Mouse (Mus musculus) MEL (cell line): ENCODE data around the gene Fyb. TPM values are rescaled to one million over a fixed set of nuclear protein-coding genes. Genes with fewer than 3 reads are reported as not detected.

Experiments
- DNase-seq: peaks from one replicate; pipeline ENCODE4 v3.0.0; 2011; ENCODE audit warnings: low read depth, low spot score
- H3K27ac ChIP-seq: 2 replicates; pipeline ENCODE4 v1.5.1; 2012; ENCODE audit warnings: low read depth, mild to moderate bottlenecking, control low read depth, low read length, moderate library complexity; ENCODE audit not compliant: control insufficient read depth
- H3K27me3 ChIP-seq, 2 experiments: fragments of 150-350 bp in 1 of 2; sonication (generic) in 1 of 2; 2 replicates each; pipeline ENCODE4 v1.6.1; 2012; ENCODE audit warnings: low read length in 2 of 2, mild to moderate bottlenecking in 2 of 2, improper control_type of control experiment in 1 of 2, moderate library complexity in 1 of 2; ENCODE audit not compliant: insufficient read depth in 2 of 2, control insufficient read depth in 1 of 2
- H3K36me3 ChIP-seq, 2 experiments: 2 replicates each; pipeline ENCODE4 v1.6.1; 2012 to 2014; ENCODE audit warnings: low read length in 2 of 2, improper control_type of control experiment in 1 of 2, inconsistent platforms in 1 of 2, mild to moderate bottlenecking in 1 of 2; ENCODE audit not compliant: insufficient read depth in 2 of 2, control insufficient read depth in 1 of 2
- H3K4me1 ChIP-seq, 2 experiments: fragments of 150-350 bp in 1 of 2; sonication (generic) in 1 of 2; 2 replicates each; pipeline ENCODE4 v1.6.1; 2012; ENCODE audit warnings: low read length in 2 of 2, improper control_type of control experiment in 1 of 2, mild to moderate bottlenecking in 1 of 2; ENCODE audit not compliant: insufficient read depth in 2 of 2, control insufficient read depth in 1 of 2
- H3K4me3 ChIP-seq, 2 experiments: fragments of 150-350 bp in 1 of 2; sonication (generic) in 1 of 2; 2 replicates each; pipeline ENCODE4 v1.5.1; 2012; ENCODE audit warnings: low read depth in 2 of 2, low read length in 2 of 2, mild to moderate bottlenecking in 2 of 2, moderate library complexity in 2 of 2, control low read depth in 1 of 2, improper control_type of control experiment in 1 of 2; ENCODE audit not compliant: control insufficient read depth in 1 of 2, insufficient read depth in 1 of 2
- H3K79me2 ChIP-seq: 2 replicates; pipeline ENCODE4 v1.6.1; 2012; ENCODE audit warnings: mild to moderate bottlenecking, low read length, moderate library complexity; ENCODE audit not compliant: control insufficient read depth, poor library complexity, insufficient read depth
- H3K9ac ChIP-seq: 2 replicates; pipeline ENCODE4 v1.6.1; 2012; ENCODE audit warnings: low read depth, mild to moderate bottlenecking, control low read depth, low read length, moderate library complexity; ENCODE audit not compliant: control insufficient read depth, poor library complexity, severe bottlenecking
- H3K9me3 ChIP-seq: fragments of 150-350 bp; sonication (generic); replicated peaks from 2 replicates; pipeline ENCODE4 v1.6.1; 2012; ENCODE audit warnings: mild to moderate bottlenecking, low read length, improper control_type of control experiment, moderate library complexity; ENCODE audit not compliant: insufficient read depth
- CHD1 ChIP-seq: IDR thresholded peaks from 2 replicates; pipeline ENCODE4 v1.6.1; 2012; ENCODE audit warnings: low read depth, mild to moderate bottlenecking, inconsistent platforms, low read length, improper control_type of control experiment
- CTCF ChIP-seq, 3 experiments: IDR thresholded peaks in 2 of 3; conservative IDR thresholded peaks in 1 of 3; 2 replicates each; pipeline ENCODE4 v1.5.1; 2011 to 2012; ENCODE audit warnings: low read length in 3 of 3, low read depth in 2 of 3, mild to moderate bottlenecking in 2 of 3, improper control_type of control experiment in 1 of 3, inconsistent platforms in 1 of 3, mixed read lengths in 1 of 3, moderate library complexity in 1 of 3; ENCODE audit not compliant: control insufficient read depth in 1 of 3, insufficient read depth in 1 of 3, poor library complexity in 1 of 3, severe bottlenecking in 1 of 3
- E2F4 ChIP-seq: IDR thresholded peaks from 2 replicates; pipeline ENCODE4 v1.6.1; 2011; ENCODE audit warnings: low read depth, low read length, improper control_type of control experiment, borderline replicate concordance
- EP300 ChIP-seq, 2 experiments: IDR thresholded peaks; 2 replicates each; pipeline ENCODE4 v1.6.1; 2011; ENCODE audit warnings: improper control_type of control experiment in 2 of 2, low read length in 2 of 2, low read depth in 1 of 2, mild to moderate bottlenecking in 1 of 2
- ETS1 ChIP-seq: IDR thresholded peaks from 2 replicates; pipeline ENCODE4 v1.6.1; 2012; ENCODE audit warnings: low read depth, mild to moderate bottlenecking, inconsistent platforms, low read length, improper control_type of control experiment, moderate library complexity
- GATA1 ChIP-seq: IDR thresholded peaks from 2 replicates; pipeline ENCODE4 v1.6.1; 2011; ENCODE audit warnings: low read depth, low read length, improper control_type of control experiment
- HCFC1 ChIP-seq: IDR thresholded peaks from 2 replicates; pipeline ENCODE4 v1.6.1; 2012; ENCODE audit warnings: low read depth, mild to moderate bottlenecking, inconsistent platforms, low read length, improper control_type of control experiment, moderate library complexity
- KAT2A ChIP-seq: conservative IDR thresholded peaks from 2 replicates; pipeline ENCODE4 v1.6.1; 2012; ENCODE audit warnings: low read depth, low read length, improper control_type of control experiment, inconsistent platforms
- MXI1 ChIP-seq: IDR thresholded peaks from 2 replicates; pipeline ENCODE4 v1.6.1; 2011; ENCODE audit warnings: mild to moderate bottlenecking, low read depth, low read length, improper control_type of control experiment
- NELFE ChIP-seq: IDR thresholded peaks from 2 replicates; pipeline ENCODE4 v1.6.1; 2011; ENCODE audit warnings: low read depth, low read length, improper control_type of control experiment
- NRF1 ChIP-seq: IDR thresholded peaks from 2 replicates; pipeline ENCODE4 v1.6.1; 2014; ENCODE audit warnings: low read depth, mild to moderate bottlenecking, inconsistent platforms, low read length, improper control_type of control experiment, moderate library complexity; ENCODE audit not compliant: poor library complexity, insufficient read depth, severe bottlenecking
- POLR2AphosphoS2 ChIP-seq: IDR thresholded peaks from 2 replicates; pipeline ENCODE4 v1.6.1; 2011; ENCODE audit warnings: low read length, improper control_type of control experiment
- RCOR1 ChIP-seq: IDR thresholded peaks from 2 replicates; pipeline ENCODE4 v1.6.1; 2012; ENCODE audit warnings: low read depth, mild to moderate bottlenecking, inconsistent platforms, low read length, improper control_type of control experiment
- SMC3 ChIP-seq: IDR thresholded peaks from 2 replicates; pipeline ENCODE4 v1.6.1; 2011; ENCODE audit warnings: low read depth, low read length, improper control_type of control experiment
- TBP ChIP-seq: IDR thresholded peaks from 2 replicates; pipeline ENCODE4 v1.8.0; 2011; ENCODE audit warnings: low read depth, low read length, improper control_type of control experiment
- TCF12 ChIP-seq: IDR thresholded peaks from 2 replicates; pipeline ENCODE4 v1.6.1; 2014; ENCODE audit warnings: low read depth, mild to moderate bottlenecking, inconsistent platforms, low read length, improper control_type of control experiment, moderate library complexity
- UBTF ChIP-seq: IDR thresholded peaks from 2 replicates; pipeline ENCODE4 v1.6.1; 2012; ENCODE audit warnings: low read depth, mild to moderate bottlenecking, inconsistent platforms, low read length, improper control_type of control experiment, moderate library complexity, borderline replicate concordance; ENCODE audit not compliant: insufficient read depth
- USF1 ChIP-seq: IDR thresholded peaks from 2 replicates; pipeline ENCODE4 v1.6.1; 2014; ENCODE audit warnings: low read depth, mild to moderate bottlenecking, inconsistent platforms, low read length, improper control_type of control experiment, moderate library complexity
- ZC3H11A ChIP-seq: IDR thresholded peaks from 2 replicates; pipeline ENCODE4 v1.6.1; 2012; ENCODE audit warnings: low read depth, mild to moderate bottlenecking, inconsistent platforms, low read length, improper control_type of control experiment
- ZKSCAN1 ChIP-seq: IDR thresholded peaks from 2 replicates; pipeline ENCODE4 v1.6.1; 2012; ENCODE audit warnings: low read depth, mild to moderate bottlenecking, inconsistent platforms, low read length, improper control_type of control experiment, moderate library complexity
- ZMIZ1 ChIP-seq: IDR thresholded peaks from 2 replicates; pipeline ENCODE4 v1.6.1; 2012; ENCODE audit warnings: low read depth, mild to moderate bottlenecking, inconsistent platforms, low read length, improper control_type of control experiment, moderate library complexity
- ZNF384 ChIP-seq: IDR thresholded peaks from 2 replicates; pipeline ENCODE4 v1.6.1; 2012; ENCODE audit warnings: low read depth, mild to moderate bottlenecking, inconsistent platforms, low read length, improper control_type of control experiment
- polyA plus RNA-seq, 2 experiments: library from polyadenylated mRNA; stranded (reverse) in 1 of 2; unstranded in 1 of 2; fragments of >175 nt in 1 of 2; fragments of >200 nt in 1 of 2; gene quantifications; 2 replicates each; pipeline versions ENCODE4 v1.2.1 to v1.2.4; 2012; ENCODE audit warnings: low replicate concordance in 2 of 2, low read depth in 1 of 2; ENCODE audit not compliant: insufficient read length in 2 of 2, insufficient read depth in 1 of 2, missing spikeins in 1 of 2
- total RNA-seq: library from RNA; depleted of rRNA; stranded (reverse); fragments of 300-350 nt; gene quantifications from 2 replicates; pipeline ENCODE4 v1.2.3, GENCODE M21; 2012

Fyb gene
- total and polyA plus RNA-seq, 3 experiments, result 175 to 208 TPM; not detected in 1

DNA sequence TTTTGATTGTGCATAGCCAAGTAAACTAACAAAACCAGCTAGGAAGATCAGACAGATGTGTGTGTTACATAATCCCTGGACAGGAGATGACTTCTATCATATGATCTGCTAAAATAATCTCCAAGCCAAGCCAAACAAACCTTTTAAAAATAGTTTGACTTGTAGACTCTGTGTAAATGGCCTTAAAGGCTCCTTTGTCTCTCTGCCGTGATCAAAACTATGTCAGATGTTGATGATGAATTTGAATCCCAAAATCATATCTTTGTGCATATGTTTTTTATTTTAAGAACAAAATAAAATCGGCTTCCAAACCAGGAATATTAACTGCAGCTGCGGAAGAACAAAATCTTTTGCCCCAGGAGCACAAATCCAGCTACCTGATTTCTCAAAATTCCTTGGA lies 64.9 kb downstream of the Fyb start:
- Histone ChIP-seq H3K27me3 (no peaks in the 10 kb centered on the region), H3K4me1 (peaks cover 39 to 53% of the 10 kb centered on the region in 2 experiments)
- TF ChIP-seq EP300 (IDR thresholded peaks at IDR 0.05; ENCODE audit: low read depth in 1 of 2, low read length in 2 of 2) (no peak), ETS1 (0 out of 2 replicates have a peak, but pooled peaks have one; percentile 5), HCFC1 (no peak)
- TF ChIP-seq, all 39 proteins: peak for 1
- peaks cover 0 to 63% of the 10 kb centered on the region in 2 experiments; a peak in 2 of 4 replicates for H3K36me3 ChIP-seq
- H3K79me2 ChIP-seq, result peaks cover 3% of the 10 kb centered on the region; the same call in 1 of the 2 replicates
- H3K4me3 ChIP-seq, result no peak overlapping the region
- no peaks in the 10 kb centered on the region for H3K9me3 ChIP-seq
- H3K9ac ChIP-seq, result no peak overlapping the region
- no peak for DNase-seq
- peak overlapping the region; percentile 12; the same call in 1 of the 2 replicates for H3K27ac ChIP-seq

DNA sequence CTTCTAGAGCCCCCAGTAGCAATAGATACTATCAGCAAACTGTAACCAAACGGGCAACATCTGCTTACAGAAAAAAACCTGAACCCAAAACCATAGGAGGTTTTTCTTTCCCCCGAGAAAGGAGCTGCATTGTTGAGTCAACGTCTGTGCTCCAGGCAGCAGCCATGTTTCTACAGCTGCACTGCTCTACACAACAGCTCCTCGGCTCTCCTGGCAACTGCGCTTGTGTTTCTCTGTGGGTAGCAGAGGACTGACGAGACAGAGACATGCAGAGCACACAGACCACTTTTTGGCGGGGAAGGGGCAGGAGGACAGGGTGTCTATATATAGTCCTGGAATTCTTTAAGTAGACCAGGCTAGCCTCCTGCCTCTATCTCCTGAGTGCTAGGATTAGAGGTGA lies 65.5 kb downstream of the Fyb start:
- Histone ChIP-seq H3K27me3 (no peaks in the 10 kb centered on the region), H3K4me3 (no peak overlapping the region), H3K79me2 (peaks cover 3% of the 10 kb centered on the region; the same call in 1 of the 2 replicates), H3K36me3 (peaks cover 0 to 64% of the 10 kb centered on the region in 2 experiments; a peak in 2 of 4 replicates), H3K27ac (peak overlapping the region; percentile 65), H3K9ac (peak overlapping the region; percentile 29; the same call in 1 of the 2 replicates), H3K4me1 (peaks cover 39 to 53% of the 10 kb centered on the region in 2 experiments), H3K9me3 (no peaks in the 10 kb centered on the region)
- TF ChIP-seq USF1 (no peak), GATA1 (peak; percentile 33; the same call in 1 of the 2 replicates), ZNF384 (peak; percentile 61), EP300 (IDR thresholded peaks at IDR 0.05; ENCODE audit: low read depth in 1 of 2, low read length in 2 of 2) (peak in 1 of 2 experiments; percentile 14; a peak in 1 of 4 replicates), ETS1 (0 out of 2 replicates have a peak, but pooled peaks have one; percentile 19), TCF12 (0 out of 2 replicates have a peak, but pooled peaks have one; percentile 20)
- DNase-seq, result peak; percentile 49

DNA sequence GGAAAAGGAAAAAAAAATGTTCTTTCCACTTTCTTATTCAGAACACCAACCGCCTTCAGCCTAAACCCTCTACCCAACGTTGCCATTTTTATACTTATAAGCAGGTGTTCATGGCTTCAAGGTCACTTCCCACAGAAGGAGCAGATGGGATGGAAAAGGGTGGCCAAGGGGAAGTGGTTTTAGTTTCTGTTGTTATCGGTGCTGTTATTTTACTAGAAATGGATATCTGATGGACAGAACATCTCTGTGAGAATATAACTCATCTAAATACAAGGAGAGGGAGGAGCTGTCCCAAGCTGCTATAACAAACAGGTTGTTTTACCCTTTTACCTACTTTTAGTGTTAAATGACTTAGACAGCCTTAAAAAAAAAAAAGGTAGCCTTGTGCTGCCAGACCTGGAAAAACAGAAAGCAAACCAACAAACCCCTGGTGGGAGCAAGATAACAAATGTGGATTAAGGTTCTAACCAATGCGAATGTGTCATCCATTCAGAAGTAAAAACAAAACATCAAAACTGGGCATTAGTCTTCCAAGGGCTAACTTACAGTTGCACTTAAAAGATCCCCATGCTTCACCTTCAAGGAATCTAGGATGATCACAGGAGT lies 68.3 kb downstream of the Fyb start:
- peaks cover 0 to 61% of the 10 kb centered on the region in 2 experiments; a peak in 2 of 4 replicates for H3K36me3 ChIP-seq
- peaks cover 36 to 44% of the 10 kb centered on the region in 2 experiments for H3K4me1 ChIP-seq
- TF ChIP-seq NELFE (no peak), CHD1 (no peak), ETS1 (peak; percentile 87), HCFC1 (no peak), MXI1 (no peak), ZMIZ1 (no peak), GATA1 (peak; percentile 64), KAT2A (no peak), TBP (no peak), ZNF384 (peak; percentile 84), CTCF (IDR thresholded peaks at IDR 0.05 in 2 of 3, conservative IDR thresholded peaks at IDR 0.05 in 1 of 3; ENCODE audit: control insufficient read depth in 1 of 3, insufficient read depth in 1 of 3, low read depth in 2 of 3, low read length in 3 of 3, poor library complexity in 1 of 3, severe bottlenecking in 1 of 3) (no peak), SMC3 (no peak), ZC3H11A (no peak), ZKSCAN1 (no peak), NRF1 (no peak), POLR2AphosphoS2 (no peak), UBTF (no peak), EP300 (IDR thresholded peaks at IDR 0.05; ENCODE audit: low read depth in 1 of 2, low read length in 2 of 2) (peak; percentile 67 to 78), RCOR1 (peak; percentile 31; the same call in 1 of the 2 replicates), TCF12 (peak; percentile 79), E2F4 (no peak)

More for the DNA sequence above, 68.3 kb downstream of the Fyb start:
- H3K79me2 ChIP-seq, result peaks cover 5% of the 10 kb centered on the region; the same call in 1 of the 2 replicates
- peak overlapping the region; percentile 31 for H3K9ac ChIP-seq
- H3K27ac ChIP-seq, result peak overlapping the region; percentile 80
- H3K4me3 ChIP-seq, result peak overlapping the region in 1 of 2 experiments; percentile 8; a peak in 1 of 4 replicates
- peak; percentile 51 for DNase-seq
- H3K27me3 ChIP-seq, result no peaks in the 10 kb centered on the region
- no peaks in the 10 kb centered on the region for H3K9me3 ChIP-seq
